Mouse (Mus musculus) left cerebral cortex, postnatal 14 days (tissue): ENCODE measurements around the gene Mgst3. TPM values are rescaled to one million over a fixed set of nuclear protein-coding genes. Genes with fewer than 3 reads are reported as not detected.

Source experiments
- DNase-seq, 2 experiments: peaks; one replicate each; pipeline ENCODE4 v3.0.0; 2021 to 2022; ENCODE audit warnings: low spot score in 2 of 2, mixed read lengths in 1 of 2
- intact Hi-C: fragments of 180-260 bp; cut with DNase I; formaldehyde crosslinking; loops from one replicate; pipeline ENCODE4 v1.15.1; 2025
- long read RNA-seq, 2 experiments: library from polyadenylated mRNA; stranded (forward); transcript quantifications; one replicate each; pipeline ENCODE4 v2.0.0; 2021
- total RNA-seq, 2 experiments: library from RNA; stranded (reverse); gene quantifications; 2 replicates each; pipeline ENCODE4 v1.2.3; 2021

Gene Mgst3
- 100 to 1,000 TPM; 152 to 157 TPM for total RNA-seq
- long read RNA-seq, experiment 1, transcript Mgst3-201 (6 exons, 1,097 nt), result major isoform, 273 of 293 reads
- long read RNA-seq, experiment 1, partial matches to known transcripts, result 14 of 293 reads
- long read RNA-seq, experiment 1, other reads (novel, unspliced or antisense), result 6 of 293 reads
- long read RNA-seq, experiment 2, transcript Mgst3-201 (6 exons, 1,097 nt), result major isoform, 193 of 212 reads
- long read RNA-seq, experiment 2, partial matches to known transcripts, result 14 of 212 reads
- long read RNA-seq, experiment 2, other reads (novel, unspliced or antisense), result 5 of 212 reads

GRCm38 (mm10) chr1:167393683-167394492 is at the start of gene Mgst3:
Mgst3 (minus strand) TSS chr1:167393841.
- intact Hi-C loops, result no loop called here

GRCm38 (mm10) chr1:167438231-167438885 is 44.7 kb upstream of the Mgst3 start:
- no peak for DNase-seq
- intact Hi-C loops, result no loop called here

More at GRCm38 (mm10) chr1:167393683-167394492, at the start of gene Mgst3:
- peak; percentile 94 to 97 for DNase-seq

DNA sequence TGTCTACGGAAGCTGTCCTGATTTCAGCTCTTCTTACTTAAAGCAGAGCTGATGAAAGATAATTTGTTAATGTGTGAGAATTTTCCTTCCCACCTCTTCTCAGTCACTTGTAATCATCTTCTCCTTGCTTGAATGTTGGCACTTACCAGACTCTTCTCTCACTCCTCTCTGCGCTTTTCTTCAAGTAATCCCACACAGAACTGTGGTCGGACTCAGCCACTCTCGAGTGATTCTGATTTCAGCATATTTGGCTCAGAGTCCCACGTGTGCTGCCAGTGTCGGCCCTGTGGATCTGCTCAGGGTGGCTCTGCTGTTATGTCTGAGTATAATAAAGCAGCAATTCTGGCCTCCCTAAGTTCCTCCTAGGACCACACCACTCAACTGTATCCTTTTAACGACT is 43.5 kb upstream of the Mgst3 start:
- intact Hi-C loops, result no loop called here
- DNase-seq, result peak in 1 of 2 experiments; percentile 8

DNA sequence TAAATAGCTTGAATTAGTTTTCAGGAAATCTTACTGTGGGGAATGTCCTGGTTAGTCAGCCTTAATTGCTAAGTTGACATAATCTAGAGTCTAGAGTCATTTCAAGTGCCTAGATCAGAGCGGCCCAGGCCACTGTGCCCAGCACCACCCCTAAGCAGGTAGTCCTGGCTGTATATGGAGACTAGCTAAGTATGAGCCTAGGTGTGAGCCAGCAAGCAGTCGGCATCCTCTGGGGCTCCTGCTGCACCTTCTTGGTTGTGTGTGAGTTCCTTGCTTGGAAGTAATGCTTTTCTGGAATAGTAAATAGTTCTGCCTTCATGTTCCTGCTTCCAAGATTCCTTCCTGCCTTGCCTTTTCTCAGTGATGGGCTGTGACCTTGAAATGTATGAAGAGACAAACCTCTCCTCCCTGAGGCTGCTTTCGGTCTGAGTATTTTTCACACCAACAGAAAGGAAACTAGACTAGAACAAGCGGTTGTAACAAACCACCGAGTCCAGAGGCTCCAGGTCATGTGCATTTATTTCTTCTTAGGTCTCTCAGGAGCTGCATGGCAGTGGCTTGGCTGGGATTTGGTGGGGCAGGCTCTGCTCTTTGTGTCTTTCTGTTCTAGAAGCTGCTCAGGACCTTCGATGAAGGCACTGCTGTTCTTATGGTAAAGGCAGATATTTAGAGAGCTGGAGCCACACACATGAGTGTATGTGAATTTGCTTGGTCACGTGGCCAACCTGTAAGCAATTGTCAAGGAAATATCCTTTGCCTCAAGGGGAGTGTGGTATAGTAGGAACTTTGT is 42.7 kb upstream of the Mgst3 start:
- intact Hi-C loops, result no loop called here
- no peak for DNase-seq

- intact Hi-C loops, result no loop called here
- DNase-seq, result no peak
These were observed 41.3 kb upstream of the Mgst3 start for GRCm38 (mm10) chr1:167434931-167435330.

DNA sequence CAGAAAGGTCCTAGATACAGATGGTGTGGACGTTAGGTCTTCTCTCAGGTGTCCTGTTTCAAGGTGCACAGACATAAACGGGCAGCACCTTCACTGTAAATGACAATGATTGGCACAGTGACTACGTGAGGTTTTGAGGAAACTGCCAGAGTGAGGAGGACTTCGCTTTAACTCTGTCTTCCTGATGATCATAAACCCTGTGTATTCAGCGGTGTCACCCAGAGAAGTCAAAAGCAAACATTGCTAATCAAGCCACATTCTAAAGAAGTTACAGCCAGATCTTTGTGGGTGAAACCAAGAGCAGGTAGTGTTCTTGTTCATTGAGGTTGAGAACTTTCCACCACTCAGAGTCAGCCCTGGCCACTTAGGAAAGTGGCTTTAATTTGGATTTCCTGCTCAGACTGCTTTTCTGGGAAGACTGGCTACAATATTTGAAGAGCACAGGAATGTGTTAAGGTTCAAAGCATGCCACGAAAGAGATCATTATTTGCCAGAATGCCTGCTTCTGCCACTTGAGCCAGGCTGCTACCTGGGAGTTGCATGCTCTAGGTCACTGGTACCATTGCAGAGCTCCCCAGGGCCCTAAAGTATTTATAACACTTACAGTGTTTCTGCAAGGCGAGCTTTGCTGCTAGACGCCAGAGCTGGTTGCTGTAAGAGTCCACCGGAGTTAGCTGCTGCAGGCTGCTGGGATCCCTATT is 37.5 kb upstream of the Mgst3 start:
- DNase-seq, result no peak
- intact Hi-C loops, result no loop called here

- DNase-seq, result no peak
- intact Hi-C loops, result no loop called here
These were observed 33.0 kb upstream of the Mgst3 start for GRCm38 (mm10) chr1:167426681-167427080.

DNA sequence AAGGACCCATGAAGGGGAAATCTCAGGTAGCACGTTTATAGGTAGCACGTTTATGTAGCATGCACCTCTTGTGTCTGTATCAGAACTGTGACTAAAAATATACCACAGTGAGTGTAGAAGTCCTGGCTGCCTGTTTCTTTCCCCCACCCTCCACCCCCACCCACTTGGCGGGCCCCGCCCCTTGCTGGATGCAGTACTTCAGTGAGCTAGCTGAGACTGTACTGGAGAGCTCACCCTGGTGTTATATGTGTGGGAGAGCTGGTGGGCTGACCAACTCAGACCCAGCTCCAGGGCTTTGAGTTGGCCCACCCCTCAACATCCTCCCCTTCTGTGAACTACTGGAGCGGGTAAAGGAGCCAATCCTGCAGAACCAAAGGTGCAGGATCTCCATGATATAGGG is 31.9 kb upstream of the Mgst3 start:
- intact Hi-C loops, result no loop called here
- DNase-seq, result no peak

GRCm38 (mm10) chr1:167422501-167423240 is 29.0 kb upstream of the Mgst3 start:
- intact Hi-C loops, result no loop called here
- DNase-seq, result no peak

- DNase-seq, result peak; percentile 79 to 82
- intact Hi-C loops, result loop anchor here (1.0 to 5.0 kb wide), 2 partner anchors 222 to 502 kb away; no protein-coding TSS in a partner anchor
These were observed 21.2 kb upstream of the Mgst3 start for GRCm38 (mm10) chr1:167414846-167415245.

GRCm38 (mm10) chr1:167411991-167412715 is 18.5 kb upstream of the Mgst3 start:
- intact Hi-C loops, result loop anchor here (5.0 kb wide), 1 partner anchor 505 kb away; no protein-coding TSS in a partner anchor
- DNase-seq, result no peak

GRCm38 (mm10) chr1:167409601-167410000 is 16.0 kb upstream of the Mgst3 start:
- intact Hi-C loops, result no loop called here

DNA sequence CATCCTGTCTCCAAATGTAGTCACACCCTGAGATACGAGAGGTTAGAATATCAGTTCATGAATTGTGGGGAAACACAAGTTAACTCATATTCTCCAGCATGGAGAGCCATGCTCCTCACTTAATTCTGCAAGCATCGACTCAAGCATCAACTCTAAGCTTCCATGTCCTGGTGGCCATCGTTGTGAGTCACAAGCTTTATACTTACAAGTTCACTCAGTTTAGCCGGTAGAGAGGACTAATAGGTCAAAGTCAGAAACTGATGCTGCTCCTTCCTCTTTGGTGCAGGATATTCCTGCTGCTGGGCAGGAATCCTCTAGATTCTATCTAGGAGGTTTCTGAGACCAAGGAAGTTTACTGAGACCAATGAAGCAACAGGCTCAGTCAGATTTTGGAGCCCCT is 11.6 kb upstream of the Mgst3 start:
- intact Hi-C loops, result no loop called here

More at GRCm38 (mm10) chr1:167409601-167410000, 16.0 kb upstream of the Mgst3 start:
- no peak for DNase-seq

DNA sequence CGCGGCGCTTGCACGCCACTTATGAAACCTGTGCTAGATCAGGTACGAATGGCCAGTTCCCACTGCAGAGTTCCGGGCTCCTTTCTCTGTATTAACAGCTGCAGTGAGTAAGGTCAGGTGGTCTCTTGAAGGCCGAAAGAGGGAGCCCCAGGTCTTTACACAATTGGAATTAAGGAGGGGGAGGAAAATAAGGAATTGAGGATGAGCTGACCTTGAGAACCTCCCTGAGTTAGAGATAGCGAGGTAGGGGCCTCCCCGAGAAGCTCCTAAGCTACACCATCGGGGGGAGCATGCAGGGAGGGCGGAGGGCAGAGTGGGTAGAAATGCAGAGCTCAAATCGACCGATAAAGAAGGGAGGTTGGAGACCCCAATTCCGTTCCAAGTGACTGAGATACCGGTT is 360 bp downstream of the Mgst3 start:
- peak in 1 of 2 experiments; percentile 17 for DNase-seq
- intact Hi-C loops, result no loop called here

More for the DNA sequence above, 11.6 kb upstream of the Mgst3 start:
- DNase-seq, result no peak

DNA sequence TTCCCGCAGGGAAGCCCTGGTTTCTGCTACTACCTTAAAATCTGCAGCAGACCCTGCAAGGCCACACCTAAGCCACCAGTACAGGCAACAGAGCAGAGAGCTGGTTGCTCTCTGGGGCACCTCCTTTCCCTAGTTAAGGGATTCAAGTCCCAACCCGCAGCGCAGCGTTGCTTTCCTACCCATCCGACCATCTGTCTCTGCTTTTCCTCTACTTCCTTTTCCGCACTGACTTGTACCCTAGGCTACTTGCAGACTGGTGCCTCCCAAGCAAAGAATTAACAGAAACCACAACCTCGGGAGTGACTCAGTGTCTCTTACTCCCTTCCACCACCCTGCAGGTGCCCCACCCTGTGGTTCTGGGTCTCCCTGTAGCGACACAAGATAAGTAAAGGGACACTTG is 954 bp downstream of the Mgst3 start:
- peak in 1 of 2 experiments; percentile 22 for DNase-seq
- intact Hi-C loops, result no loop called here

DNA sequence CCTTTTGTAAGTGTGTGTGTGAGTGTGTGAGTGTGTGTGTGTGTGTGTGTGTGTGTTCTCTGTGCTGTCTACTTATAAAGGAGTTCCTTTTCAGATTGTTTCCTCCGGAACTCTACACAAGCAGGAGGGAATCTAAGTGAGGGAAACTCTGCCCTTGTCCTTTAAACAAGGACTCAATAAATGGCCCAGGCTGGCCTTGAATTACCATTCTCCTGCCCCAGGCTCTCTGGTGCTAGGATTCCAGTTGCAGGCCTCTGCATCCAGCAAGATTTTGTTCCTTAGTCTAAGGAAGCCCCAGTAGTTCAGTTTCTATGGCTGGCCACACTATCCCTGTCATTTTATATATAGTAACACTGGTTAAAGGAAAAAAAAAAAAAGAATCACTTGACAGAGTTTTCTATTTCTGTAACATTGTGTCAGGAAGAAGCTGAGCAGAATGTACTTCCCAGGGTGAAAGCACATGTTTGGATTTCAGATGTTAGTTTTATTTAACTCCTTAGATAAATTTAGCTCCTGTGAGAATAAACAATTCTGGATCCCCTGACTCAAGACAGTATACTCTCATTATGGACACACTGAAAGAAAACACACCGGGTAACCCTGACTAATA is 1.5 kb downstream of the Mgst3 start:
- peak in 1 of 2 experiments; percentile 41 for DNase-seq
- intact Hi-C loops, result no loop called here

- intact Hi-C loops, result no loop called here
- DNase-seq, result no peak
These were observed 2.4 kb downstream of the Mgst3 start for GRCm38 (mm10) chr1:167391241-167391640.
